Mouse (Mus musculus): ENCODE measurements around the gene Cdr2l.

GRCm38 (mm10) chr11:115374695-115375425 is 6.9 kb upstream of the Cdr2l start:
- TF ChIP-seq CTCF (IDR thresholded peaks at IDR 0.05; ENCODE audit: extremely low read depth, insufficient read depth, low read length): no peak
- TF ChIP-seq POLR2A (IDR thresholded peaks at IDR 0.05; ENCODE audit: extremely low read depth, insufficient read depth, low read length): no peak

Measured in cortical plate, adult 2 months (tissue).